Mouse (Mus musculus) CH12.LX (cell line): ENCODE measurements around the gene Pbx3.

Experiments used
- CTCF ChIP-seq, 2 experiments: IDR thresholded peaks in 1 of 2; conservative IDR thresholded peaks in 1 of 2; 2 replicates each; pipeline ENCODE4 v1.5.1; 2011 to 2012; ENCODE audit warnings: low read depth in 2 of 2, low read length in 2 of 2, improper control_type of control experiment in 1 of 2, inconsistent platforms in 1 of 2, mild to moderate bottlenecking in 1 of 2, moderate library complexity in 1 of 2
- POLR2A ChIP-seq: IDR thresholded peaks from 2 replicates; pipeline ENCODE4 v1.6.1; 2011; ENCODE audit warnings: low read depth, mild to moderate bottlenecking, improper control_type of control experiment, low read length
- RCOR1 ChIP-seq: conservative IDR thresholded peaks from 2 replicates; pipeline ENCODE4 v1.6.1; 2012; ENCODE audit warnings: low read depth, mild to moderate bottlenecking, inconsistent platforms, low read length, improper control_type of control experiment
- UBTF ChIP-seq: IDR thresholded peaks from 2 replicates; pipeline ENCODE4 v1.6.1; 2012; ENCODE audit warnings: low read depth, mild to moderate bottlenecking, inconsistent platforms, low read length, improper control_type of control experiment, moderate library complexity
- USF1 ChIP-seq: IDR thresholded peaks from 2 replicates; pipeline ENCODE4 v1.6.1; 2014; ENCODE audit warnings: low read depth, mild to moderate bottlenecking, inconsistent platforms, low read length, improper control_type of control experiment
- ZMIZ1 ChIP-seq: IDR thresholded peaks from 2 replicates; pipeline ENCODE4 v1.6.1; 2012; ENCODE audit warnings: low read depth, mild to moderate bottlenecking, inconsistent platforms, low read length, improper control_type of control experiment
- ZNF384 ChIP-seq: IDR thresholded peaks from 2 replicates; pipeline ENCODE4 v1.6.1; 2012; ENCODE audit warnings: low read depth, low read length, improper control_type of control experiment, inconsistent platforms

DNA sequence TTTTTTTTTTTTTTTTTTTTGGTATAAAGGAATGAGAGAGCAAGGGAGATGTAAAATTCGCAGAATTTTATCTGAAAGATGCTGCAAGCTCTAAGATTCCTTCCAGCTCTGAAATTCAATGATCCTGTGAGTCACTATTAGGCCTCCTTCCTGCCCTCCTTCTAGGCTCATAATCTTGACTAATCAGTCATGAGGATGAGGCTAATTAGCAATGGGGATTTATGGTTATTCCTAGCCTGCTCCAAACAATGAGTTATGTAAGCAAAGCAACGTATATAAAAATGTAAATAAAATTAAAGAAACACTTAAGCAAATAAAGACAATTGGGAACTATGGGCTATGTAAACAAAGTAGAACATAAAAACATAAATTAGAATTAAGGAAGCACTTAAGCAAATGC is 1.4 kb upstream of the Pbx3 start:
- TF ChIP-seq RCOR1 = no peak
- TF ChIP-seq CTCF (conservative IDR thresholded peaks at IDR 0.05 in 1 of 2, IDR thresholded peaks at IDR 0.05 in 1 of 2; ENCODE audit: low read depth in 2 of 2, low read length in 2 of 2) = no peak
- TF ChIP-seq USF1 = no peak
- no peak for TF ChIP-seq UBTF
- TF ChIP-seq ZMIZ1 = no peak
- TF ChIP-seq POLR2A = no peak
- no peak for TF ChIP-seq ZNF384
